12 mouse cellular contexts compared by ENCODE assay signal in the genomic region with DNA sequence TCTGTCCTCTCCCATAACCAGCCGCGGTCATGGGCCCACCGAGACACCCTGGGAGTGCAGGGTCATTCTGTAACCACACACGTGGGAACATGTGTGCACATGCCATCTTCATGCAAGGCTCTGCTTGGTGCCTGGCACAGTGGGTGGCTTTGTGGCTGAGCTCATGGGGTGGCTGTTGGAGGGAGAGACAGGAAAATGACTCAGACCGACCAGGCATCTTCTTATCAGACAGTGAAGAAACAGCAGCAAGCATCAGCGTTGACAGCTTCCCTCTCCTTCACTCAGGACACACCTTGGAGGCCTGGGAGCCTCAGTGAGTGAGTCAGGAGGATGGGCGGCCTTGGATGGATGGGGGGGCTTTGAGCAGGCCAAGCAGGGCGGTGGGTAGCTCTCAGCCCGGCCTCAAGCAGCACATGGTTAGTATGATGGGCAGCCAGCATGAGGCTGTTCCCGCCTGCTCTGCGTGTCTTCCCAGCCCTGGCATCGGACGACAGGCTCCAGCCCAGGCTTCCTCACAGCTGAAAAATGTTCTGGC. TPM values are rescaled to one million over a fixed set of nuclear protein-coding genes. Genes with fewer than 3 reads are reported as not detected.
A peak's percentile ranks its signal among the peaks of the same experiment; 100 is the strongest.
DNase-seq lines count a peak whose midpoint lies in the region; TF ChIP-seq lines count a peak whose summit lies in the region.
"Had no signal": no experiment of that assay in that cellular context is flagged by ENCODE, and none has a peak within 500 bp of the region (broad histone marks: within the 10 kb centered on the region; RNA-seq: fewer than 3 reads in every experiment).

No protein-coding gene starts in this region.

- no peaks in the 10 kb centered on the region; the same call in 1 of the 2 replicates for H3K4me1 ChIP-seq in bone marrow, adult 2 months (ENCODE audit: control insufficient read depth, insufficient read depth, low read length)
- H3K4me1 ChIP-seq: limb, embryonic 13.5 days had no signal

- DNase-seq in left cerebral cortex, adult 2 months (ENCODE audit: extremely low spot score in 1 of 2, low spot score in 2 of 2), result peak; percentile 7 to 8
- no peak for DNase-seq in left cerebral cortex, adult 11 months (ENCODE audit: low spot score)
- DNase-seq in MEL-GATA-1-ER (ENCODE audit: extremely low read depth, low read depth), result peak; percentile 57
- peak; percentile 0 for DNase-seq in ovary, postnatal 10 days (ENCODE audit: low spot score)
- no peak for DNase-seq in cerebellum, adult 9-10 months
- DNase-seq in cerebellum, adult 11-12 months, result no peak
- DNase-seq in adipocyte (ENCODE audit: low spot score), result no peak

- H3K4me3 ChIP-seq in left cerebral cortex, adult 2 months, result no peak overlapping the region
- H3K4me3 ChIP-seq in bone marrow, adult 2 months (replicated peaks; ENCODE audit: control insufficient read depth, low read depth, low read length), result no peak overlapping the region
- H3K4me3 ChIP-seq: erythroblast, embryonic 14.5 days; layer of hippocampus, adult 2 months; limb, embryonic 13.5 days had no signal

- no peak for TF ChIP-seq POLR2A in bone marrow, adult 2 months (IDR thresholded peaks at IDR 0.05; ENCODE audit: borderline replicate concordance, control insufficient read depth, low read depth, low read length)

- no peak overlapping the region for H3K27ac ChIP-seq in left cerebral cortex, adult 2 months
- 0 out of 2 replicates have a peak overlapping the region, but pooled peaks have one; percentile 7 for H3K27ac ChIP-seq in bone marrow, adult 2 months (ENCODE audit: control insufficient read depth, insufficient read depth, low read depth, low read length, poor library complexity)
- H3K27ac ChIP-seq: layer of hippocampus, adult 2 months; limb, embryonic 13.5 days had no signal

- intact Hi-C loops in left cerebral cortex, adult 2 months (cut with DNase I), result no loop called here

- whole genome bisulfite sequencing in bone marrow, adult 2 months, result 73% methylated on average over 13 of the region's 13 CpGs

- TF ChIP-seq CTCF in left cerebral cortex, adult 2 months (IDR thresholded peaks at IDR 0.05), result no peak
- no peak for TF ChIP-seq CTCF in bone marrow, adult 2 months (IDR thresholded peaks at IDR 0.05; ENCODE audit: control insufficient read depth, insufficient read depth, low read length)

RNA-seq across cellular contexts. Expression of gene Ptgis, which starts 32.9 kb away (rescaled TPM):
- total RNA-seq in left cerebral cortex, adult 2 months (2021), result 1 to 10 TPM; 1.4 to 1.8 TPM
- polyA plus RNA-seq in bone marrow, adult 2 months (2011; ENCODE audit: insufficient read depth, insufficient read length, low replicate concordance, missing spikeins), result 1.2 TPM in 2 replicates
- total RNA-seq: granulocyte monocyte progenitor cell, adult 5-6 weeks had no signal
- polyA plus RNA-seq: erythroblast, embryonic 14.5 days had no signal

Comparison
In these comparisons a context has a peak if more than half of its experiments do, and no peak if none do; other contexts are left out.
1. DNase-seq: peak in left cerebral cortex, adult 2 months (2 of 2), MEL-GATA-1-ER (single experiment) and ovary, postnatal 10 days (single experiment); none in left cerebral cortex, adult 11 months (single experiment), cerebellum, adult 9-10 months (single experiment), cerebellum, adult 11-12 months (single experiment) and adipocyte (single experiment).